Mouse (Mus musculus) bone marrow, adult 2 months (tissue): ENCODE data around the gene Saa4.

Experiments
- CTCF ChIP-seq: fragments of 200-500 bp; IDR thresholded peaks from 2 replicates; pipeline ENCODE4 v1.5.1; 2011; ENCODE audit warnings: low read length, control low read depth; ENCODE audit not compliant: control insufficient read depth, insufficient read depth
- POLR2A ChIP-seq: fragments of 200-500 bp; IDR thresholded peaks from 2 replicates; pipeline ENCODE4 v1.6.1; 2011; ENCODE audit warnings: low read depth, mild to moderate bottlenecking, control low read depth, low read length, borderline replicate concordance; ENCODE audit not compliant: control insufficient read depth

DNA sequence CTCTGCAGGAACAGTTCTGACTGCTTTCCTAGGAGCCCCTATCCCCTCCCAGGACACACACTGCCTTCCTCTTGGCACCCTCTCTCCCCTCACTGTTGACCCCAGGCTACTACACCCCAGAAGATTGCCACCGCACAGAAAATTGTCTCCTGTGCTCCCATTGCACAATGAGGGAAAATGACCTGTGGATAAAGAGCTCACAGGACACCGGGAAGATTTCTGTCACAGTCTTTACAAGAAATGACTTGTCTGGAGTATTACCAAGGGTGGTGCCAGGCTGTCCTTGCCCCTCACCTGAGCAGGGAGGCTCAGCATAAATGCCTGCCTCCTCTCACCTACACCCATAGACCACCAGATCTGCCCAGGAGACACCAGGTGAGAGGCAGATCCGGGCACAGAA is 19.1 kb upstream of the Saa4 start, which contains the start of gene Saa2:
- TF ChIP-seq CTCF (no peak), POLR2A (no peak)
